Mouse (Mus musculus): Measurements from ENCODE around the gene Vmn2r47. TPM values are rescaled to one million over a fixed set of nuclear protein-coding genes. Genes with fewer than 3 reads are reported as not detected.
"Not testable (repeated sequence)": the region's sequence is repeated elsewhere in the genome, so short reads cannot be mapped to it uniquely, and the experiment has no call there.

Gene Vmn2r47
- not detected in 2 replicates for polyA plus RNA-seq (2011; ENCODE audit: insufficient read length, low read depth, missing spikeins)

DNA sequence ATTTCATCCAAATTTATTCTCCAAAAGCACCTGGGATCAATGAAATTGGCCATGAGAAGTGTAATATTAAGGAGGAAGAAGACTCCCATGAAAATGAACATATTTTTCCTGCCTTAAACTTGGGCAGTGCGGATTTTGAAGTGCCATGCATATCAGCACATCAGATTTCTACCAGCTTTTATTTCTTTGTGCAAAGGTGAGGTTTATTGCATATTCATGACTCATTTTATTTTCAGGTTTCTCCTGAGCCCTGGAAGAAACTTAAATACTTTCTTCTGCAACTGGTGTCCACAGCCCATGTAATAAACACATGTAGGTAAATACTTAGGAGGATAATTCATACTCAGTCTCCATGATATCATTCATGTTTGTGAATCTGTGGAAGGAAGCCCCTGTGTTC, at the start of gene Vmn2r47:
TSS of gene Vmn2r47 (minus strand) at position 101 of the 400 bp plus-strand sequence.
- not testable (repeated sequence) for H3K27ac ChIP-seq (ENCODE audit: insufficient read depth, low read length); H3K4me1 ChIP-seq (ENCODE audit: control insufficient read depth, insufficient read depth, low read length); H3K4me3 ChIP-seq (ENCODE audit: insufficient read depth, low read length)

DNA sequence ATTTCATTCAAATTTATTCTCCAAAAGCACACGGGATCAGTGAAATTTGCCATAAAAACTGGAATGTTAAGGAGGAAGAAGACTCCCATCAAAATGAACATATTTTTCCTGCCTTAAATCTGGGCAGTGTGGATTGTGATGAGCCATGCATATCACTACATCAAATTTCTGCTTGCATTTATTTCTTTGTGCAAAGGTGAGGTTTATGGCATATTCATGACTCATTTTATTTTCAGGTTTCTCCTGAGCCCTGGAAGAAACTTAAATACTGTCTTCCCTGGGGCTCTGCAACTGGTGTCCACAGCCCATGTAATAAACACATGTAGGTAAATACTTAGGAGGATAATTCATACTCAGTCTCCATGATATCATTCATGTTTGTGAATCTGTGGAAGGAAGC, 70.7 kb downstream of the Vmn2r47 start, which contains the start of gene Vmn2r46:
TSS of gene Vmn2r46 (minus strand) at position 101 of the 400 bp plus-strand sequence.
- not testable (repeated sequence) for H3K4me1 ChIP-seq (ENCODE audit: control insufficient read depth, insufficient read depth, low read length); H3K27ac ChIP-seq (ENCODE audit: insufficient read depth, low read length); H3K4me3 ChIP-seq (ENCODE audit: insufficient read depth, low read length)

Other genes starting within 250 kb of the Vmn2r47 start
- gene Vmn2r46, start 70.8 kb downstream of the Vmn2r47 start, polyA plus RNA-seq (2011; ENCODE audit: insufficient read length, low read depth, missing spikeins), result not detected in 2 replicates
- not detected in 2 replicates for gene Vmn2r48, start 112.3 kb upstream of the Vmn2r47 start, polyA plus RNA-seq (2011; ENCODE audit: insufficient read length, low read depth, missing spikeins)
- not detected in 2 replicates for gene Vmn2r49, start 150.9 kb upstream of the Vmn2r47 start, polyA plus RNA-seq (2011; ENCODE audit: insufficient read length, low read depth, missing spikeins)
- gene Vmn2r50, start 212.0 kb upstream of the Vmn2r47 start, polyA plus RNA-seq (2011; ENCODE audit: insufficient read length, low read depth, missing spikeins), result not detected in 2 replicates

Measured in embryonic fibroblast, embryonic 13.5 days (primary cell).